Mouse (Mus musculus): ENCODE measurements around the gene Zmynd10.

- TF ChIP-seq POLR2A (IDR thresholded peaks at IDR 0.05; ENCODE audit: extremely low read depth, insufficient read depth, low read length), result no peak
- TF ChIP-seq CTCF (IDR thresholded peaks at IDR 0.05; ENCODE audit: low read depth, low read length), result no peak
These were observed 34.5 kb downstream of the Zmynd10 start for GRCm38 (mm10) chr9:107581584-107581983.
